Mouse (Mus musculus) liver, postnatal 0 days (tissue): Measurements from ENCODE around the gene Dusp18.

ENCODE experiments used
- CTCF ChIP-seq: sonication (generic); IDR thresholded peaks from 2 replicates; pipeline ENCODE4 v1.5.1; 2016; ENCODE audit warnings: antibody characterized with exemption, low read depth
- EP300 ChIP-seq: IDR thresholded peaks from 2 replicates; pipeline ENCODE4 v1.6.1; 2016; ENCODE audit warnings: antibody characterized with exemption, low read depth, mild to moderate bottlenecking

- TF ChIP-seq CTCF (no peak), EP300 (no peak)
Observed at GRCm38 (mm10) chr11:3936318-3936717, 41.3 kb downstream of the Dusp18 start.
